Mouse (Mus musculus): Measurements from ENCODE around the gene Srr. TPM values are rescaled to one million over a fixed set of nuclear protein-coding genes. Genes with fewer than 3 reads are reported as not detected.

The Srr gene
- polyA plus RNA-seq (2017; shearing (Covaris generic)): 11.8 TPM

GRCm38 (mm10) chr11:74925577-74926387, at the start of gene Srr, which contains the start of gene Smg6:
Gene Srr, minus strand, starts transcription at chr11:74925948.
Gene Smg6, plus strand, starts transcription at chr11:74925823.

GRCm38 (mm10) chr11:74897678-74898516, 27.9 kb downstream of the Srr start, which contains the start of gene Tsr1:
Gene Tsr1, plus strand, starts transcription at chr11:74898071.

GRCm38 (mm10) chr11:74896901-74897677, 28.7 kb downstream of the Srr start, which contains the start of gene Sgsm2:
Gene Sgsm2, minus strand, starts transcription at chr11:74897060.

Other genes with a start within 250 kb of the Srr start
- 78.0 TPM for gene Pafah1b1, start 201.3 kb downstream of the Srr start, polyA plus RNA-seq (2017; shearing (Covaris generic))
- 48.8 TPM for gene Mettl16, start 155.1 kb downstream of the Srr start, polyA plus RNA-seq (2017; shearing (Covaris generic))
- 7.1 TPM for gene Mnt, start 95.0 kb downstream of the Srr start, polyA plus RNA-seq (2017; shearing (Covaris generic))
- gene Sgsm2, start 28.9 kb downstream of the Srr start, polyA plus RNA-seq (2017; shearing (Covaris generic)): 1.7 TPM
- gene Tsr1, start 27.9 kb downstream of the Srr start, polyA plus RNA-seq (2017; shearing (Covaris generic)): 63.6 TPM
- gene Smg6, start 125 bp downstream of the Srr start, polyA plus RNA-seq (2017; shearing (Covaris generic)): 40.0 TPM
- 1.0 TPM for gene Hic1, start 243.6 kb upstream of the Srr start, polyA plus RNA-seq (2017; shearing (Covaris generic))

Data from activated CD4-positive, CD25-positive, alpha-beta regulatory T cell, adult 9 weeks (primary cell).